Mouse (Mus musculus) stomach, embryonic 16.5 days (tissue): ENCODE data around the gene Gpr162. TPM values are rescaled to one million over a fixed set of nuclear protein-coding genes. Genes with fewer than 3 reads are reported as not detected.
"Not testable (repeated sequence)": the region's sequence is repeated elsewhere in the genome, so short reads cannot be mapped to it uniquely, and the experiment has no call there.

Experiments
- ATAC-seq: fragments of 200-750 bp; cut with Nextera tagmentation; 2 replicates; pipeline ENCODE4 v1.8.0; 2017; ENCODE audit warnings: moderate number of reproducible peaks, moderate TSS enrichment; ENCODE audit not compliant: insufficient read depth, low FRiP score
- H3K27ac ChIP-seq: fragments of 300-500 bp; sonication (generic); 2 replicates; pipeline ENCODE4 v1.5.1; 2014; ENCODE audit warnings: low read length
- H3K27me3 ChIP-seq: fragments of 300-500 bp; sonication (generic); 2 replicates; pipeline ENCODE4 v1.6.1; 2014; ENCODE audit warnings: low read length, control low read depth, mixed read lengths; ENCODE audit not compliant: control insufficient read depth, insufficient read depth
- H3K36me3 ChIP-seq: fragments of 300-500 bp; sonication (generic); 2 replicates; pipeline ENCODE4 v1.6.1; 2014; ENCODE audit warnings: low read length; ENCODE audit not compliant: control insufficient read depth, insufficient read depth
- H3K4me1 ChIP-seq: fragments of 300-500 bp; sonication (generic); 2 replicates; pipeline ENCODE4 v1.6.1; 2014; ENCODE audit warnings: low read length, control low read depth, mixed read lengths; ENCODE audit not compliant: control insufficient read depth, insufficient read depth
- H3K4me2 ChIP-seq: fragments of 300-500 bp; sonication (generic); 2 replicates; pipeline ENCODE4 v1.6.1; 2014; ENCODE audit warnings: low read depth, low read length, mixed read lengths
- H3K4me3 ChIP-seq: fragments of 300-500 bp; sonication (generic); replicated peaks from 2 replicates; pipeline ENCODE4 v1.5.1; 2014; ENCODE audit warnings: mild to moderate bottlenecking, low read length
- H3K9ac ChIP-seq: fragments of 300-500 bp; sonication (generic); 2 replicates; pipeline ENCODE4 v1.6.1; 2014; ENCODE audit warnings: low read length
- H3K9me3 ChIP-seq: fragments of 300-500 bp; sonication (generic); replicated peaks from 2 replicates; pipeline ENCODE4 v1.6.1; 2016; ENCODE audit warnings: low read length, control low read depth; ENCODE audit not compliant: control insufficient read depth
- WGBS: fragments of 180-500 bp; shearing (Covaris S2); extraction: QIAGEN DNeasy Blood & Tissue Kit; methylation state at CpG from one replicate; pipeline ENCODE4 v1.1.7; 2014; 5-methylcytosine and 5-hydroxymethylcytosine counted together
- polyA plus RNA-seq: library from polyadenylated mRNA; unstranded; fragments of >200 nt; fragmentation: Nextera tagmentation; extraction: Ambion mirVana; gene quantifications from 2 replicates; pipeline ENCODE4 v1.2.1, GENCODE M21; 2015

Gpr162 gene
- polyA plus RNA-seq, 1 experiment from 2014 or later, result 1.1 TPM

GRCm38 (mm10) chr6:124834512-124835081 lies 29.2 kb downstream of the Gpr162 start:
- 74% methylated on average over 6 of the region's 6 CpGs for WGBS
- ATAC-seq, result no peak
- H3K9ac ChIP-seq, result peak overlapping the region; percentile 14; the same call in 1 of the 2 replicates
- H3K4me3 ChIP-seq, result no peak overlapping the region
- peaks cover 21% of the 10 kb centered on the region for H3K4me1 ChIP-seq
- H3K27ac ChIP-seq, result peak overlapping the region; percentile 39; the same call in 1 of the 2 replicates
- H3K4me2 ChIP-seq, result no peak overlapping the region
- H3K27me3 ChIP-seq, result no peaks in the 10 kb centered on the region
- no peaks in the 10 kb centered on the region for H3K9me3 ChIP-seq
- 0 out of 2 replicates have a peak, but pooled peaks cover 3% of the 10 kb centered on the region for H3K36me3 ChIP-seq

GRCm38 (mm10) chr6:124831649-124832048 lies 32.1 kb downstream of the Gpr162 start:
- 0 out of 2 replicates have a peak, but pooled peaks cover 3% of the 10 kb centered on the region for H3K36me3 ChIP-seq
- H3K9ac ChIP-seq, result no peak overlapping the region
- H3K4me3 ChIP-seq, result no peak overlapping the region
- no peak overlapping the region for H3K4me2 ChIP-seq
- no peaks in the 10 kb centered on the region for H3K27me3 ChIP-seq
- 94% methylated on average over 8 of the region's 8 CpGs for WGBS
- no peaks in the 10 kb centered on the region for H3K9me3 ChIP-seq
- peaks cover 20% of the 10 kb centered on the region for H3K4me1 ChIP-seq
- H3K27ac ChIP-seq, result no peak overlapping the region
- ATAC-seq, result no peak

GRCm38 (mm10) chr6:124831199-124831598 lies 32.6 kb downstream of the Gpr162 start:
- H3K27ac ChIP-seq, H3K9ac ChIP-seq, ATAC-seq, H3K27me3 ChIP-seq, H3K9me3 ChIP-seq, H3K36me3 ChIP-seq: not testable (repeated sequence)
- Histone ChIP-seq H3K4me1 (peaks cover 19% of the 10 kb centered on the region), H3K4me2 (peak overlapping the region; percentile 69; the same call in 1 of the 2 replicates), H3K4me3 (peak overlapping the region; percentile 68; the same call in 1 of the 2 replicates)
- WGBS, result 95% methylated on average over 4 of the region's 4 CpGs

- H3K27me3 ChIP-seq, result no peaks in the 10 kb centered on the region
- H3K4me2 ChIP-seq, result peak overlapping the region; percentile 69
- H3K4me1 ChIP-seq, result peaks cover 16% of the 10 kb centered on the region
- peak; percentile 85 for ATAC-seq
- peak overlapping the region; percentile 98 for H3K27ac ChIP-seq
- peaks cover 11% of the 10 kb centered on the region; the same call in 1 of the 2 replicates for H3K36me3 ChIP-seq
- H3K4me3 ChIP-seq, result peak overlapping the region; percentile 68
- H3K9me3 ChIP-seq, result no peaks in the 10 kb centered on the region
- WGBS, result under 1% methylated on average over 38 of the region's 38 CpGs
- H3K9ac ChIP-seq, result peak overlapping the region; percentile 82
These were observed 33.7 kb downstream of the Gpr162 start for GRCm38 (mm10) chr6:124829799-124830700.

GRCm38 (mm10) chr6:124828868-124829798 lies 34.6 kb downstream of the Gpr162 start, which contains the start of the genes Usp5 and Cdca3:
Usp5 (minus strand) TSS chr6:124829484.
Cdca3 (plus strand) TSS chr6:124829547.
- peak; percentile 94 for ATAC-seq
- H3K4me2 ChIP-seq, result peak within 1 kb of the TSS; percentile 88
- under 1% methylated on average over 55 of the region's 55 CpGs for WGBS

GRCm38 (mm10) chr6:124828101-124828592 lies 35.6 kb downstream of the Gpr162 start:
- Histone ChIP-seq H3K4me1 (peaks cover 16% of the 10 kb centered on the region), H3K4me2 (peak overlapping the region; percentile 88), H3K4me3 (peak overlapping the region; percentile 68), H3K27me3 (no peaks in the 10 kb centered on the region), H3K9me3 (no peaks in the 10 kb centered on the region), H3K27ac (peak overlapping the region; percentile 65), H3K9ac (peak overlapping the region; percentile 70), H3K36me3 (peaks cover 15% of the 10 kb centered on the region)
- no peak for ATAC-seq
- 23% methylated on average over 10 of the region's 10 CpGs for WGBS

More at GRCm38 (mm10) chr6:124828868-124829798, 34.6 kb downstream of the Gpr162 start, which contains the start of the genes Usp5 and Cdca3:
- Histone ChIP-seq H3K4me3 (peak within 1 kb of the TSS; percentile 68), H3K9ac (peak within 1 kb of the TSS; percentile 82), H3K9me3 (no peaks in the 10 kb centered on the region), H3K27me3 (no peaks in the 10 kb centered on the region), H3K36me3 (peaks cover 13% of the 10 kb centered on the region), H3K4me1 (peaks cover 16% of the 10 kb centered on the region), H3K27ac (peak within 1 kb of the TSS; percentile 98)

GRCm38 (mm10) chr6:124822049-124822448 lies 41.7 kb downstream of the Gpr162 start:
- H3K36me3 ChIP-seq, result peaks cover 30% of the 10 kb centered on the region
- H3K4me3 ChIP-seq, result no peak overlapping the region
- no peaks in the 10 kb centered on the region for H3K4me1 ChIP-seq
- no peaks in the 10 kb centered on the region for H3K27me3 ChIP-seq
- ATAC-seq, result no peak
- no peak overlapping the region for H3K9ac ChIP-seq
- no peaks in the 10 kb centered on the region for H3K9me3 ChIP-seq
- no peak overlapping the region for H3K27ac ChIP-seq
- 96% methylated on average over 4 of the region's 4 CpGs for WGBS
- H3K4me2 ChIP-seq, result no peak overlapping the region

- 92% methylated on average over 5 of the region's 5 CpGs for WGBS
- peaks cover 26% of the 10 kb centered on the region for H3K36me3 ChIP-seq
- no peaks in the 10 kb centered on the region for H3K27me3 ChIP-seq
These were observed 42.9 kb downstream of the Gpr162 start for GRCm38 (mm10) chr6:124820891-124821290.

More at GRCm38 (mm10) chr6:124820891-124821290, 42.9 kb downstream of the Gpr162 start:
- Histone ChIP-seq H3K4me2 (no peak overlapping the region), H3K4me1 (no peaks in the 10 kb centered on the region), H3K9ac (no peak overlapping the region), H3K4me3 (no peak overlapping the region), H3K9me3 (no peaks in the 10 kb centered on the region), H3K27ac (no peak overlapping the region)
- no peak for ATAC-seq
